Mouse (Mus musculus) heart, adult 2 months (tissue): ENCODE measurements around the gene Olfr1338. TPM values are rescaled to one million over a fixed set of nuclear protein-coding genes. Genes with fewer than 3 reads are reported as not detected.

Source experiments
- DNase-seq, 2 experiments: peaks; one replicate each; pipeline ENCODE4 v3.0.0; 2021
- H3K27ac ChIP-seq: fragments of 200-600 bp; 2 replicates; pipeline ENCODE4 v1.8.1; 2022
- H3K27me3 ChIP-seq: fragments of 200-500 bp; 2 replicates; pipeline ENCODE4 v1.6.1; 2012; ENCODE audit warnings: mild to moderate bottlenecking, low read length, inconsistent platforms, mixed read lengths; ENCODE audit not compliant: control insufficient read depth, insufficient read depth
- H3K36me3 ChIP-seq: fragments of 200-500 bp; 2 replicates; pipeline ENCODE4 v1.6.1; 2012; ENCODE audit warnings: low read length, inconsistent platforms; ENCODE audit not compliant: control insufficient read depth, insufficient read depth
- H3K4me1 ChIP-seq: fragments of 200-500 bp; 2 replicates; pipeline ENCODE4 v1.6.1; 2011; ENCODE audit warnings: low read length; ENCODE audit not compliant: control insufficient read depth, insufficient read depth
- H3K4me3 ChIP-seq: fragments of 200-600 bp; 2 replicates; pipeline ENCODE4 v1.8.1; 2022
- H3K79me2 ChIP-seq: fragments of 200-500 bp; replicated peaks from 2 replicates; pipeline ENCODE4 v1.6.1; 2012; ENCODE audit warnings: mild to moderate bottlenecking, inconsistent platforms, low read length, moderate library complexity, mixed read lengths; ENCODE audit not compliant: control insufficient read depth, insufficient read depth
- H3K9ac ChIP-seq: fragments of 200-500 bp; 2 replicates; pipeline ENCODE4 v1.6.1; 2012; ENCODE audit warnings: low read depth, mild to moderate bottlenecking, control low read depth, inconsistent platforms, low read length, mixed read lengths
- CTCF ChIP-seq: fragments of 200-600 bp; IDR thresholded peaks from 2 replicates; pipeline ENCODE4 v1.8.1; 2022; ENCODE audit warnings: antibody characterized with exemption, mild to moderate bottlenecking, moderate library complexity
- EP300 ChIP-seq: fragments of 200-500 bp; IDR thresholded peaks from 2 replicates; pipeline ENCODE4 v1.6.1; 2011; ENCODE audit warnings: low read depth, low read length, control low read depth; ENCODE audit not compliant: insufficient read depth
- POLR2A ChIP-seq: fragments of 200-500 bp; IDR thresholded peaks from 2 replicates; pipeline ENCODE4 v1.6.1; 2011; ENCODE audit warnings: mild to moderate bottlenecking, low read depth, low read length, control low read depth; ENCODE audit not compliant: insufficient read depth
- WGBS: fragments of 180-500 bp; shearing (Covaris S2); methylation state at CpG from one replicate; pipeline ENCODE4 v1.1.7; 2018; 5-methylcytosine and 5-hydroxymethylcytosine counted together
- intact Hi-C: fragments of 180-260 bp; cut with DNase I; formaldehyde crosslinking; loops from one replicate; pipeline ENCODE4 v1.15.1; 2025
- polyA plus RNA-seq: library from polyadenylated mRNA; depleted of rRNA; stranded (reverse); fragments of >200 nt; gene quantifications from 2 replicates; pipeline ENCODE4 v1.2.3, GENCODE M21; 2012; rRNA removed
- total RNA-seq, 2 experiments: library from RNA; stranded (reverse); gene quantifications; 2 replicates each; pipeline ENCODE4 v1.2.3; 2021

Gene Olfr1338
- total and polyA plus RNA-seq, 3 experiments = not detected

DNA sequence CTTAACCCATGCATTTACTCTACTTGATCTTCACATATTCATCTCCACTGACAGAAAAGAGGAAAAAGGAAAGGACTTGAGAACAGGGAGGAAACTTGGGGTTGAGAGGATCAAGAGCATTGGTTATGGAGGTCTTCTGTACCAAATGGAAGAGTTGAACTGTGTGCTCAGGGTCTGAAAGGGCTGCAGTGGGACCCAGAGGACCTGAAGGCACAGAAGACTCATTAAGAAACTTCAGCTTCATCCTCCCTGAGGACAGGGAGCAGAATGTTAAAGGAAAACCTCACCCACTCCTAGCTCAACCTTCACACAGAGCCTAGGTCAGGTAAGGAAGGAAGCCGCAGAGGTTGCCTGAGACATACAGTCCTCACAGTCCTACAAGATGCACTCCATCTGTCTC is 26.7 kb downstream of the Olfr1338 start, which contains the start of gene Olfr1339:
Gene Olfr1339 (plus strand): TSS at position 301 of the 400 bp plus-strand sequence.
- 88% methylated on average over 1 of the region's 1 CpGs for WGBS
- Histone ChIP-seq H3K27me3 (no peaks in the 10 kb centered on the region; the same call in 1 of the 2 replicates), H3K36me3 (no peaks in the 10 kb centered on the region), H3K4me1 (no peaks in the 10 kb centered on the region), H3K9ac (no peak within 1 kb of the TSS), H3K79me2 (no peaks in the 10 kb centered on the region), H3K27ac (no peak within 1 kb of the TSS), H3K4me3 (no peak within 1 kb of the TSS)
- DNase-seq = no peak
- intact Hi-C loops = no loop called here
- TF ChIP-seq POLR2A (no peak), CTCF (no peak), EP300 (no peak)

DNA sequence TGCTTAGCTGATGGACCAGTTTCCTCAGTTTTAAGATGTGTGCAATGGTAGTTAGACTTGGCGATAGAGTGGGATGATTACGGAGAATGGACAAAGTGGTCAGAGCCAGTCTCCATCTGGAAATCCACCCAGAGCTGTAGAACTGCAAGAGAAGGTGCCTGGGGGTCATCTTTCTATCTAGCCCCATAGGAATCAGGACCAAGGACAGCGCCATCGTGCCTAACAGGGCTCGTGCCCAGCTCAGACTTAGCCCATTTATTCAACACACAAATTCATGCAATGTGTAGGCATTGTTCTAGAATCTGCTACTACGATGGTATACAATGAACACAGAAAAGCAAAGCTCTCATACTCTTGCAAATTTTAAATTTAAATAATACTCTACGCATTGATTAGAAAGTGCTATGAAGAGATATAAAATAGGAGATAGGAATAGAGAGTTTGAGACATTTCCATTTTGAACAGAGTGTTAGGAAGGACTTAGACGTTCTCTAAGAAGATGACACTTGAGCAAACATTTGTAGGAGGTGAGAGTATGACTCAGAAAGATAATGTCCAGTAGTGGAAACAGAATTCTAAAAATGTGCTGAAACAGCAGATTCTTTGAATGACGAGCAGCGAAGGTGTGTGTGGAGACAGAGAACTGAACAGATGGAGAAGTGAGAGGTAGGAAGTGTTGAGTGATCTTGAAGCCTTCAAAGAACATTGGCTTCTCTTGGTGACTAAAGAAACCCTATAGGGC is 36.6 kb downstream of the Olfr1338 start:
- Histone ChIP-seq H3K4me3 (no peak overlapping the region), H3K9ac (no peak overlapping the region), H3K27ac (no peak overlapping the region), H3K79me2 (no peaks in the 10 kb centered on the region), H3K27me3 (no peaks in the 10 kb centered on the region), H3K4me1 (no peaks in the 10 kb centered on the region), H3K36me3 (no peaks in the 10 kb centered on the region)
- no peak for DNase-seq
- TF ChIP-seq POLR2A (no peak), EP300 (no peak), CTCF (no peak)
- intact Hi-C loops = no loop called here
- WGBS = 48% methylated on average over 10 of the region's 10 CpGs

DNA sequence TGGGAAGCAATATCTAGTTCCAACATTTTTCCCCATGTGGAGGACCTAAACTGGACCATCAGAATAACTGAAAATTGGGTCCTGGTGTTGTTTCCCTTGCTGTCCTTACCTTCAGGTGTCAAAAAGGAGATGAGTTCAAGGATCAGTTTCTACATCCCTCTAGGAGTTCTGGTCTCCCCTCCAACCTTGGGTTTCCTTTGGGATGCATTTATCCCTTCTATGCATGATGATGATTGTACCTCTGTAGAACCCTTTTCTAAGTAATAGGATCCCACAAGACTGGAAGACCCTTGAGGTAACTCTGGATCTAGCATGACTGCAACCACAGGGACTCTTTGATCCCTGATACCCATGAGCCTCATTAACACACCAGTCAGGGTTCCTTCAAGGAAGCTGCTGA is 38.7 kb downstream of the Olfr1338 start, which contains the start of gene Olfr1340:
Gene Olfr1340 (plus strand): TSS at position 301 of the 400 bp plus-strand sequence.
- H3K36me3 ChIP-seq = no peaks in the 10 kb centered on the region
- intact Hi-C loops = no loop called here
- no peak within 1 kb of the TSS for H3K9ac ChIP-seq
- H3K4me3 ChIP-seq = no peak within 1 kb of the TSS
- H3K27me3 ChIP-seq = no peaks in the 10 kb centered on the region
- H3K4me1 ChIP-seq = no peaks in the 10 kb centered on the region
- TF ChIP-seq POLR2A (no peak), EP300 (no peak), CTCF (no peak)
- DNase-seq = no peak
- no peaks in the 10 kb centered on the region for H3K79me2 ChIP-seq
- no peak within 1 kb of the TSS for H3K27ac ChIP-seq

DNA sequence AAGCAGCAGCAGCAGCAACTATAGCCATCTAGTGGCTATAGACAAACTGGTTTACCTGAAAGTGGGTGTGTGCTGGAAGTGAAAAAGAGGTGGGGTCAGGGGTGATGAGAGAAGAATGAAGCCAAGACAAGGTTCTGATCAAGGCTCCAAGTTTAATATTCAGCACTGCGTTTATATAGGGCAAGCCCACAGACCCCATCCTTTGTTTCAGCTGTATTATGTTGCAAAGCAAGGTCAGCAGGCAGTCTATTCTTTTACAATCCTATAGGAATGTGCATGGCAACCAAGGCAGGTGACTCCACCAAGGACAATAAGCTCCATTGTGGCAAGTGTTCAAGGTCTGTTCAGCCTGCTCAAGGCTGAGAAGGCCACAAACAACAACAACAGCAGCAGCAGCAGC is 46.9 kb downstream of the Olfr1338 start:
- no peak overlapping the region for H3K27ac ChIP-seq
- H3K4me3 ChIP-seq = no peak overlapping the region
- DNase-seq = no peak
- H3K4me1 ChIP-seq = no peaks in the 10 kb centered on the region
- no peak for TF ChIP-seq EP300
- no peak for TF ChIP-seq POLR2A
- no peak for TF ChIP-seq CTCF
- no peak overlapping the region for H3K9ac ChIP-seq
- H3K27me3 ChIP-seq = no peaks in the 10 kb centered on the region
- H3K36me3 ChIP-seq = no peaks in the 10 kb centered on the region
- H3K79me2 ChIP-seq = no peaks in the 10 kb centered on the region
- intact Hi-C loops = no loop called here
- WGBS = 68% methylated on average over 1 of the region's 1 CpGs

DNA sequence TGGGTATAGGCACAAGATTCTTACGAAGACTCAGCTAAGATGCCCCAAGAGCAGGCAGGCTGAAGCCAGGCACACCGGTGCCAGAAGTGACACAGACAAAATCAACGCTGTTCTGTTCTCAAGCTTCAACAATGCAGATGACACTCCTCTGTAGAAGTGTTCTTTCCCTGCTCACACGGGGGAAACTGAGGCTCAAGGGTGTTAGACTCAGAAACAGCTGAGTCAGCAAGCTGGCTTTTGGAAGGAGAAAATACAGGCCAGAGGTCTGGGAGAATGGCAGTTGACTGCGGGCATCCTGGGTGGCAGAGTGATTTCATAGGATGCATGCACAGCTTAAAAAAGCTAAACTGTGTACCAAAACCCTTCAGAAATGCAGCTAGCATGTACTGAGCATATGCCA is 50.5 kb downstream of the Olfr1338 start:
- Histone ChIP-seq H3K27ac (no peak overlapping the region), H3K36me3 (no peaks in the 10 kb centered on the region), H3K27me3 (no peaks in the 10 kb centered on the region), H3K4me1 (no peaks in the 10 kb centered on the region), H3K79me2 (no peaks in the 10 kb centered on the region), H3K9ac (no peak overlapping the region), H3K4me3 (no peak overlapping the region)
- DNase-seq = no peak
- WGBS = 74% methylated on average over 5 of the region's 5 CpGs
- no peak for TF ChIP-seq POLR2A
- TF ChIP-seq CTCF = no peak
- no peak for TF ChIP-seq EP300
- intact Hi-C loops = no loop called here

DNA sequence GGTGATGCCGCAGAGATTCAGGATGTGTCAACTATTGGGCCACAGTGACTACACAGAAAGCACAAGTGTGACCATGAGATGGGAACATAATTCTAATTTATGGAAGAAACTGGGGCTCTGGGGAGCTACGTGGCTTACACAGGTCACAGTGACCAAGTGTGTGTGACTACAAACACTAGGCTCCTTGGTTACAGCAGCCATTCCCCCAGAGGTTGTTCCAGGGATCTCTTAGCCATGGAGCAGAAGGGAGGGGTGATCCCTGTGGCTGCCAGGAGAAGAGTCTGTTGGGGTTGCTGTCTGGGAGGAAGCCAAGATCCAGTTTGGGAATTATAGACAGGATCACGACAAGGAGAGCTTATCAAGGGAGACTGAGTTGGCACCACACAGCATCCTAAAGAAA is 55.3 kb downstream of the Olfr1338 start, which contains the start of gene Olfr1341:
Gene Olfr1341 (plus strand): TSS at position 301 of the 400 bp plus-strand sequence.
- Histone ChIP-seq H3K4me1 (no peaks in the 10 kb centered on the region), H3K79me2 (no peaks in the 10 kb centered on the region), H3K4me3 (no peak within 1 kb of the TSS), H3K27ac (no peak within 1 kb of the TSS), H3K9ac (no peak within 1 kb of the TSS), H3K36me3 (no peaks in the 10 kb centered on the region), H3K27me3 (no peaks in the 10 kb centered on the region)
- 67% methylated on average over 3 of the region's 3 CpGs for WGBS
- TF ChIP-seq POLR2A = no peak
- TF ChIP-seq EP300 = no peak
- no peak for TF ChIP-seq CTCF
- DNase-seq = no peak
- intact Hi-C loops = no loop called here

Other genes starting within 250 kb of the Olfr1338 start
- gene 2610528J11Rik, start 231.7 kb downstream of the Olfr1338 start, total RNA-seq = not detected
- gene 2610528J11Rik, start 231.7 kb downstream of the Olfr1338 start, polyA plus RNA-seq = 0.37 TPM in 1 of 2 replicates, not detected in the other
- gene Tmem125, start 214.7 kb downstream of the Olfr1338 start, total RNA-seq = not detected
- gene Tmem125, start 214.7 kb downstream of the Olfr1338 start, polyA plus RNA-seq = 0.44 and 0.70 TPM in 2 replicates
- under 1 TPM in 1 of 2 experiments, not detected in 1; 0.05 TPM for gene Cfap57, start 138.0 kb downstream of the Olfr1338 start, total RNA-seq
- 0.03 and 0.14 TPM in 2 replicates for gene Cfap57, start 138.0 kb downstream of the Olfr1338 start, polyA plus RNA-seq
- gene Ebna1bp2, start 137.9 kb downstream of the Olfr1338 start, total RNA-seq = 10 to 100 TPM; 34.1 to 38.1 TPM
- gene Ebna1bp2, start 137.9 kb downstream of the Olfr1338 start, polyA plus RNA-seq = 20.0 and 22.4 TPM in 2 replicates
- gene Olfr62, start 99.8 kb downstream of the Olfr1338 start, total RNA-seq = not detected
- gene Olfr62, start 99.8 kb downstream of the Olfr1338 start, polyA plus RNA-seq = not detected in 2 replicates
- not detected for gene Olfr1342, start 66.0 kb downstream of the Olfr1338 start, total RNA-seq
- gene Olfr1342, start 66.0 kb downstream of the Olfr1338 start, polyA plus RNA-seq = not detected in 2 replicates
- not detected for gene Olfr1341, start 55.2 kb downstream of the Olfr1338 start, total RNA-seq
- gene Olfr1341, start 55.2 kb downstream of the Olfr1338 start, polyA plus RNA-seq = not detected in 2 replicates
- gene Olfr1340, start 38.6 kb downstream of the Olfr1338 start, total RNA-seq = not detected
- gene Olfr1340, start 38.6 kb downstream of the Olfr1338 start, polyA plus RNA-seq = not detected in 2 replicates
- not detected for gene Olfr1339, start 26.6 kb downstream of the Olfr1338 start, total RNA-seq
- gene Olfr1339, start 26.6 kb downstream of the Olfr1338 start, polyA plus RNA-seq = not detected in 2 replicates
- not detected for gene Olfr1337, start 23.8 kb upstream of the Olfr1338 start, total RNA-seq
- not detected in 2 replicates for gene Olfr1337, start 23.8 kb upstream of the Olfr1338 start, polyA plus RNA-seq
- gene Olfr1335, start 51.2 kb upstream of the Olfr1338 start, total RNA-seq = not detected
- gene Olfr1335, start 51.2 kb upstream of the Olfr1338 start, polyA plus RNA-seq = not detected in 2 replicates
- not detected for gene Olfr1333, start 77.5 kb upstream of the Olfr1338 start, total RNA-seq
- gene Olfr1333, start 77.5 kb upstream of the Olfr1338 start, polyA plus RNA-seq = not detected in 2 replicates
- gene Olfr1331, start 105.9 kb upstream of the Olfr1338 start, total RNA-seq = not detected
- gene Olfr1331, start 105.9 kb upstream of the Olfr1338 start, polyA plus RNA-seq = not detected in 2 replicates
- gene Olfr1330, start 129.9 kb upstream of the Olfr1338 start, total RNA-seq = not detected
- not detected in 2 replicates for gene Olfr1330, start 129.9 kb upstream of the Olfr1338 start, polyA plus RNA-seq
- gene Olfr1329, start 158.7 kb upstream of the Olfr1338 start, total RNA-seq = not detected
- not detected in 2 replicates for gene Olfr1329, start 158.7 kb upstream of the Olfr1338 start, polyA plus RNA-seq
- gene Olfr1328, start 179.9 kb upstream of the Olfr1338 start, total RNA-seq = not detected
- not detected in 2 replicates for gene Olfr1328, start 179.9 kb upstream of the Olfr1338 start, polyA plus RNA-seq
- under 1 TPM; 0.20 to 0.42 TPM for gene Lao1, start 202.8 kb upstream of the Olfr1338 start, total RNA-seq
- gene Lao1, start 202.8 kb upstream of the Olfr1338 start, polyA plus RNA-seq = not detected in 2 replicates